Mouse (Mus musculus) cerebellum, adult 2 months (tissue): ENCODE results near the gene Ppm1n.

Source experiments
- CTCF ChIP-seq: fragments of 200-500 bp; IDR thresholded peaks from 2 replicates; pipeline ENCODE4 v1.5.1; 2011; ENCODE audit warnings: low read depth, mild to moderate bottlenecking, control low read depth, low read length, moderate library complexity, borderline replicate concordance; ENCODE audit not compliant: insufficient read depth
- POLR2A ChIP-seq: fragments of 200-500 bp; IDR thresholded peaks from 2 replicates; pipeline ENCODE4 v1.6.1; 2011; ENCODE audit warnings: low read length, control low read depth, borderline replicate concordance; ENCODE audit not compliant: insufficient read depth

- no peak for TF ChIP-seq CTCF
- no peak for TF ChIP-seq POLR2A
Observed at GRCm38 (mm10) chr7:19307739-19308453, 28.0 kb upstream of the Ppm1n start.
